Mouse (Mus musculus): Measurements from ENCODE around the gene Lgals12.

GRCm38 (mm10) chr19:7561456-7561855 is 45.5 kb downstream of the Lgals12 start:
- TF ChIP-seq ZNF384 (IDR thresholded peaks at IDR 0.05; ENCODE audit: low read depth, low read length) (no peak), ZC3H11A (IDR thresholded peaks at IDR 0.05; ENCODE audit: borderline replicate concordance, low read depth, low read length) (no peak), CHD2 (IDR thresholded peaks at IDR 0.05; ENCODE audit: low read depth, low read length) (no peak), MAFK (IDR thresholded peaks at IDR 0.05; ENCODE audit: insufficient read depth, low read depth, low read length) (no peak)
